Mouse (Mus musculus): ENCODE results near the gene Ndufa13. TPM values are rescaled to one million over a fixed set of nuclear protein-coding genes. Genes with fewer than 3 reads are reported as not detected.

Gene Ndufa13
- polyA plus RNA-seq, 1 experiment from 2014 or later, result 170 TPM

- DNase-seq (no peak), ATAC-seq (ENCODE audit: low FRiP score, low TSS enrichment) (no peak)
- Histone ChIP-seq H3K36me3 (ENCODE audit: control insufficient read depth, insufficient read depth, low read length) (no peaks in the 10 kb centered on the region), H3K9me3 (ENCODE audit: control insufficient read depth, low read length) (no peaks in the 10 kb centered on the region), H3K27ac (replicated peaks; ENCODE audit: low read depth, low read length) (no peak overlapping the region), H3K4me3 (replicated peaks; ENCODE audit: low read depth, low read length) (no peak overlapping the region), H3K27me3 (ENCODE audit: control insufficient read depth, insufficient read depth, low read length) (peaks cover 57% of the 10 kb centered on the region), H3K4me1 (ENCODE audit: control insufficient read depth, insufficient read depth, low read length) (no peaks in the 10 kb centered on the region), H3K4me2 (ENCODE audit: low read length) (no peak overlapping the region), H3K9ac (replicated peaks; ENCODE audit: low read length) (no peak overlapping the region)
- 52% methylated on average over 8 of the region's 8 CpGs for WGBS
Observed at GRCm38 (mm10) chr8:69879678-69880077, 22.7 kb downstream of the Ndufa13 start.

DNA sequence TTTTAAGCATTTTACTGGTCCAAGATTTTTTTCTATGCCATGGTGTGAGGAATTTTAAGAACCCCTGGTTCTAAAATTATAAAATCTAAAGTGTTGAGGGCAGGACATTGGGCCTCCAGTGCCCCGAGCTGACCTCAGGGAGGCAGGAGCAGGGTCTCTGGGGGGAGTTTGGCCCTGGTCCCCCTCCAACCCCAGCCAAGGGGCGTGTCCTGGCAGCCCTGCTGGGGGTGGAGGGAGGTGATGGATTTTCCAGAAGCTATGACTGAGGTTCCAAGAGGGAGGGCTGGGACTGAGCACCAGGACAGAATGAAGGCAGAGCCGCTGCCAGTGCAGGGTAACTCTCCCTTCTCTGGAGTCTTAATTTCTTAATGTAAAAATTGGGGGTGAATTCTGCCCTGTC, 24.4 kb downstream of the Ndufa13 start:
- 52% methylated on average over 3 of the region's 3 CpGs for WGBS
- DNase-seq (no peak), ATAC-seq (ENCODE audit: low FRiP score, low TSS enrichment) (no peak)
- H3K4me2 ChIP-seq (ENCODE audit: low read length), result no peak overlapping the region
- 0 out of 2 replicates have a peak, but pooled peaks cover 3% of the 10 kb centered on the region for H3K36me3 ChIP-seq (ENCODE audit: control insufficient read depth, insufficient read depth, low read length)
- no peak overlapping the region for H3K4me3 ChIP-seq (replicated peaks; ENCODE audit: low read depth, low read length)
- no peak overlapping the region for H3K27ac ChIP-seq (replicated peaks; ENCODE audit: low read depth, low read length)
- H3K9me3 ChIP-seq (ENCODE audit: control insufficient read depth, low read length), result no peaks in the 10 kb centered on the region
- no peak overlapping the region; the same call in 1 of the 2 replicates for H3K9ac ChIP-seq (replicated peaks; ENCODE audit: low read length)
- H3K27me3 ChIP-seq (ENCODE audit: control insufficient read depth, insufficient read depth, low read length), result peaks cover 40% of the 10 kb centered on the region
- H3K4me1 ChIP-seq (ENCODE audit: control insufficient read depth, insufficient read depth, low read length), result no peaks in the 10 kb centered on the region

GRCm38 (mm10) chr8:69877396-69877795, 25.0 kb downstream of the Ndufa13 start:
- no peak for DNase-seq
- no peak overlapping the region; the same call in 1 of the 2 replicates for H3K9ac ChIP-seq (replicated peaks; ENCODE audit: low read length)
- WGBS, result 85% methylated on average over 4 of the region's 4 CpGs
- H3K36me3 ChIP-seq (ENCODE audit: control insufficient read depth, insufficient read depth, low read length), result peaks cover 4% of the 10 kb centered on the region; the same call in 1 of the 2 replicates
- H3K27me3 ChIP-seq (ENCODE audit: control insufficient read depth, insufficient read depth, low read length), result peaks cover 34% of the 10 kb centered on the region
- ATAC-seq (ENCODE audit: low FRiP score, low TSS enrichment), result no peak
- H3K9me3 ChIP-seq (ENCODE audit: control insufficient read depth, low read length), result no peaks in the 10 kb centered on the region
- H3K4me2 ChIP-seq (ENCODE audit: low read length), result no peak overlapping the region
- no peak overlapping the region for H3K4me3 ChIP-seq (replicated peaks; ENCODE audit: low read depth, low read length)
- no peak overlapping the region for H3K27ac ChIP-seq (replicated peaks; ENCODE audit: low read depth, low read length)
- no peaks in the 10 kb centered on the region for H3K4me1 ChIP-seq (ENCODE audit: control insufficient read depth, insufficient read depth, low read length)

DNA sequence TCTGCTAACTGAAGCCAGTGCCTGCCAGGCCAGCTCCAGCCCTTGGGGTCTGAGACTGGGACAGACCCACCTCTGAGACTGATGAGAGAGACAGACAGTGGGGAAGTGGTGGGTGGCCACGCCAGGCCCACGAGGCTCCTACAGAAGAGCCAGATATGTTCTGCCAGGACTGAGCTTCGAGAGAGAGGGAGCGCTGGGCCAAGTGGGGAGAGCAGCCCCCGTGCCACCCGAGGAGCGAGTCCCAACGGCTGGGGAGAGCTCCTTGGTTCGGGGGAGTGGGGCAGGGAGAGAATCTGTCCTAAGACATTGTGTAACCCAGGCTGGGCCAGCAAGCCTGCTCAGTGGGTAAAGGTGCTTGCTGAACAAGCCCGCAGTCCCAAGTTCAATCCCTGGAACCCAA, 25.4 kb downstream of the Ndufa13 start:
- ATAC-seq (ENCODE audit: low FRiP score, low TSS enrichment), result no peak
- H3K4me3 ChIP-seq (replicated peaks; ENCODE audit: low read depth, low read length), result no peak overlapping the region
- no peak overlapping the region for H3K4me2 ChIP-seq (ENCODE audit: low read length)
- H3K36me3 ChIP-seq (ENCODE audit: control insufficient read depth, insufficient read depth, low read length), result peaks cover 8% of the 10 kb centered on the region; the same call in 1 of the 2 replicates
- DNase-seq, result no peak
- peaks cover 30% of the 10 kb centered on the region for H3K27me3 ChIP-seq (ENCODE audit: control insufficient read depth, insufficient read depth, low read length)
- 71% methylated on average over 10 of the region's 10 CpGs for WGBS
- H3K9me3 ChIP-seq (ENCODE audit: control insufficient read depth, low read length), result no peaks in the 10 kb centered on the region
- no peak overlapping the region for H3K27ac ChIP-seq (replicated peaks; ENCODE audit: low read depth, low read length)
- H3K4me1 ChIP-seq (ENCODE audit: control insufficient read depth, insufficient read depth, low read length), result no peaks in the 10 kb centered on the region
- H3K9ac ChIP-seq (replicated peaks; ENCODE audit: low read length), result no peak overlapping the region

- Histone ChIP-seq H3K4me1 (ENCODE audit: control insufficient read depth, insufficient read depth, low read length) (no peaks in the 10 kb centered on the region), H3K4me3 (replicated peaks; ENCODE audit: low read depth, low read length) (no peak overlapping the region), H3K9ac (replicated peaks; ENCODE audit: low read length) (no peak overlapping the region; the same call in 1 of the 2 replicates), H3K36me3 (ENCODE audit: control insufficient read depth, insufficient read depth, low read length) (peaks cover 15% of the 10 kb centered on the region; the same call in 1 of the 2 replicates), H3K27me3 (ENCODE audit: control insufficient read depth, insufficient read depth, low read length) (peaks cover 21% of the 10 kb centered on the region), H3K9me3 (ENCODE audit: control insufficient read depth, low read length) (no peaks in the 10 kb centered on the region), H3K4me2 (ENCODE audit: low read length) (no peak overlapping the region), H3K27ac (replicated peaks; ENCODE audit: low read depth, low read length) (no peak overlapping the region)
- ATAC-seq (ENCODE audit: low FRiP score, low TSS enrichment) (no peak), DNase-seq (no peak)
- 44% methylated on average over 10 of the region's 10 CpGs for WGBS
Observed at GRCm38 (mm10) chr8:69876097-69876496, 26.3 kb downstream of the Ndufa13 start.

DNA sequence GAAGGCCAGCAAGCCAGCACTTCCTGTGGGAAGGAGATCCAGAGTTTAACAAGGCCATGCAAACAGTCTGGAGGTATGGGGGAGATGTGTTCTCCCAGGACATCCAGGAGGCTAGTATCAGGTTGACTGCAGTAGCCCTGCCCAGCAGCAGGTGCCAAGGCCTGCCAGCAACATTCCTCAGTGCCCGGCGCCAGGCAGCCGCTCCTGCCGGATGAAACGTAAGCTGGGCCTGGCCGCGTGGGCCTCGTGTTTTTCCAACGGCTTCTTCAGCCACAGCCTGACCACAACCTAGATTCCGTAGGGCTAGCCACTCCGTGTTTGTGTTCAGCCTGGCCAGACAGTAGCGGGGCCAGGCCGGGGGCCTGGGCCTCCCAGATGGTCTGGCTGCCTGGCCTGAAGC, 27.7 kb downstream of the Ndufa13 start:
- no peak overlapping the region for H3K27ac ChIP-seq (replicated peaks; ENCODE audit: low read depth, low read length)
- H3K9me3 ChIP-seq (ENCODE audit: control insufficient read depth, low read length), result no peaks in the 10 kb centered on the region
- H3K27me3 ChIP-seq (ENCODE audit: control insufficient read depth, insufficient read depth, low read length), result peaks cover 6% of the 10 kb centered on the region
- no peak for DNase-seq
- H3K36me3 ChIP-seq (ENCODE audit: control insufficient read depth, insufficient read depth, low read length), result peaks cover 24% of the 10 kb centered on the region
- ATAC-seq (ENCODE audit: low FRiP score, low TSS enrichment), result no peak
- 92% methylated on average over 13 of the region's 13 CpGs for WGBS
- no peak overlapping the region for H3K4me3 ChIP-seq (replicated peaks; ENCODE audit: low read depth, low read length)
- H3K4me1 ChIP-seq (ENCODE audit: control insufficient read depth, insufficient read depth, low read length), result no peaks in the 10 kb centered on the region
- H3K4me2 ChIP-seq (ENCODE audit: low read length), result no peak overlapping the region
- no peak overlapping the region for H3K9ac ChIP-seq (replicated peaks; ENCODE audit: low read length)

DNA sequence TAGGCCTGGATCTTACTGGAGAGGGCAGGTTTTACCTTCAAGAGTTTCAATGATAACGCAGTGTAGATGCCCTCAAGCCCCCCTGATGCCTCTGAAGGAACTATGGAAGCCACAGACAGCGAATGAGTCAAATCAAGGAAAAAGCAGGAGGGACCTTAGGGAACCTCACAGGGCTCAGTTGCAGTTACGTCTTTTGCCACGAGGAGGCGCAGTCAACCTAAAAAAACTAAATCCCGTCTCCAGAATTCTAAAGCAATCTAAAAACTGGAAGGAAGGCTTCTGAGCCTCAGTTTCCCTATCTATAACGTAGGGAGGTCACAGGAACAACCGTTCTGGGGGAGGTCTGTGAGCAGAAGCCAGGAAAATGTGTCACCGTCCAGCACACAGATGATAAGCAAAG, 28.2 kb downstream of the Ndufa13 start:
- H3K9me3 ChIP-seq (ENCODE audit: control insufficient read depth, low read length), result no peaks in the 10 kb centered on the region
- H3K4me2 ChIP-seq (ENCODE audit: low read length), result no peak overlapping the region
- peaks cover 1% of the 10 kb centered on the region; the same call in 1 of the 2 replicates for H3K27me3 ChIP-seq (ENCODE audit: control insufficient read depth, insufficient read depth, low read length)
- no peak overlapping the region for H3K27ac ChIP-seq (replicated peaks; ENCODE audit: low read depth, low read length)
- no peak overlapping the region for H3K9ac ChIP-seq (replicated peaks; ENCODE audit: low read length)
- no peak for ATAC-seq (ENCODE audit: low FRiP score, low TSS enrichment)
- no peaks in the 10 kb centered on the region for H3K4me1 ChIP-seq (ENCODE audit: control insufficient read depth, insufficient read depth, low read length)
- H3K36me3 ChIP-seq (ENCODE audit: control insufficient read depth, insufficient read depth, low read length), result peaks cover 24% of the 10 kb centered on the region
- 13% methylated on average over 9 of the region's 9 CpGs for WGBS
- no peak overlapping the region for H3K4me3 ChIP-seq (replicated peaks; ENCODE audit: low read depth, low read length)
- DNase-seq, result peak; percentile 85

GRCm38 (mm10) chr8:69870907-69871306, 31.5 kb downstream of the Ndufa13 start:
- WGBS, result 90% methylated on average over 6 of the region's 6 CpGs
- no peak for ATAC-seq (ENCODE audit: low FRiP score, low TSS enrichment)
- no peak overlapping the region for H3K9ac ChIP-seq (replicated peaks; ENCODE audit: low read length)

GRCm38 (mm10) chr8:69870003-69870765, 32.2 kb downstream of the Ndufa13 start:
- DNase-seq (no peak), ATAC-seq (ENCODE audit: low FRiP score, low TSS enrichment) (no peak)
- H3K27me3 ChIP-seq (ENCODE audit: control insufficient read depth, insufficient read depth, low read length), result no peaks in the 10 kb centered on the region
- H3K4me3 ChIP-seq (replicated peaks; ENCODE audit: low read depth, low read length), result no peak overlapping the region
- WGBS, result 87% methylated on average over 11 of the region's 11 CpGs
- peaks cover 32% of the 10 kb centered on the region for H3K36me3 ChIP-seq (ENCODE audit: control insufficient read depth, insufficient read depth, low read length)
- no peak overlapping the region for H3K9ac ChIP-seq (replicated peaks; ENCODE audit: low read length)
- no peak overlapping the region for H3K27ac ChIP-seq (replicated peaks; ENCODE audit: low read depth, low read length)
- no peak overlapping the region for H3K4me2 ChIP-seq (ENCODE audit: low read length)
- no peaks in the 10 kb centered on the region for H3K4me1 ChIP-seq (ENCODE audit: control insufficient read depth, insufficient read depth, low read length)
- no peaks in the 10 kb centered on the region for H3K9me3 ChIP-seq (ENCODE audit: control insufficient read depth, low read length)

More at GRCm38 (mm10) chr8:69870907-69871306, 31.5 kb downstream of the Ndufa13 start:
- H3K4me3 ChIP-seq (replicated peaks; ENCODE audit: low read depth, low read length), result no peak overlapping the region
- no peak overlapping the region for H3K4me2 ChIP-seq (ENCODE audit: low read length)
- no peaks in the 10 kb centered on the region for H3K4me1 ChIP-seq (ENCODE audit: control insufficient read depth, insufficient read depth, low read length)
- peaks cover 24% of the 10 kb centered on the region for H3K36me3 ChIP-seq (ENCODE audit: control insufficient read depth, insufficient read depth, low read length)
- H3K27me3 ChIP-seq (ENCODE audit: control insufficient read depth, insufficient read depth, low read length), result no peaks in the 10 kb centered on the region
- no peak for DNase-seq
- no peaks in the 10 kb centered on the region for H3K9me3 ChIP-seq (ENCODE audit: control insufficient read depth, low read length)
- H3K27ac ChIP-seq (replicated peaks; ENCODE audit: low read depth, low read length), result no peak overlapping the region
